10 mouse cellular contexts compared by ENCODE assay signal in the genomic region with DNA sequence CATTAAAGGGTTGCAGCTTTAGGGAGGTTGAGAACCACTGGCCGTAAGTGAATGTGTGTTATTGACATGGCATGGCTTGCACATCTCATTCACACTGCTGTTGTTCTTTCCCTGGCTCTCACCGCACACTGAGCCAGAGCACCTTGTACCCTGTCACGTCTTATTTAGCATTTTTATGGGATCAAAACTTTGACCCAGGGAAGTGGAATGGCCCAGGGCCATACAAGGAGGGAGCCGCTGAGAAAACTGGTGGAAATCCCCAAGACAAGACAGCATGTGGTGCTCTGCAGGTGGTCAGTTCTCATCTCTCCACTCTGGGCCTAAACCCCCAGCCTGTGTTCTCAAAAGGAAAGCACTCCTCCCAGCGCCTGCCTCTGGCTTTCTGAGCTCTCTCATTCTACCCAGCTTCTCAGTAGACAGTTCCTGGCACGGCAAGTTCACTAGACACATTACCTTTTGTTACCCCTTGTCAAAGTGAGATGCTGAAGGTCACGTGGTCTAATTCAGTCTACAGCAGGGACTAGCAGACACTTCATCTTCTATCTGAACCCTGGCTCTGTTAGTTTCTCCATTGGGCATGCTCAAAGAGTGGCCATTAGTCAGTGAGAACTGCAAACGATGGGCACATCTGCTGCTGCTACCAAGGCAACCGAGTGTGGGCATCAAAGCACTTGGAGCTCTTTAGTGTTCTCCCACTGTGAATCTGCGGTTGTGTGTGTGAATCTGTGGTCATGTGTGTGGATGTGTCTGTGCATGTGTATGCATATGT.
DNase-seq lines count a peak whose midpoint lies in the region; ATAC-seq and TF ChIP-seq lines count a peak whose summit lies in the region.
"Had no signal": no experiment of that assay in that cellular context is flagged by ENCODE, and none has a peak within 500 bp of the region (broad histone marks: within the 10 kb centered on the region; RNA-seq: fewer than 3 reads in every experiment).

No protein-coding gene starts in this region.

- H3K9me3 ChIP-seq in MEL (replicated peaks; ENCODE audit: insufficient read depth, low read length), result no peaks in the 10 kb centered on the region
- no peaks in the 10 kb centered on the region for H3K9me3 ChIP-seq in hindbrain, embryonic 16.5 days (ENCODE audit: control insufficient read depth, low read length)
- no peaks in the 10 kb centered on the region for H3K9me3 ChIP-seq in midbrain, embryonic 14.5 days (ENCODE audit: control insufficient read depth, low read length)
- H3K9me3 ChIP-seq: lung, embryonic 15.5 days had no signal

- H3K27ac ChIP-seq in MEL (ENCODE audit: control insufficient read depth, low read depth, low read length), result no peak overlapping the region
- H3K27ac ChIP-seq in hindbrain, embryonic 16.5 days (ENCODE audit: low read depth, low read length), result peak overlapping the region; percentile 57; the same call in 1 of the 2 replicates
- peak overlapping the region; percentile 41; the same call in 1 of the 2 replicates for H3K27ac ChIP-seq in midbrain, embryonic 14.5 days (replicated peaks; ENCODE audit: low read depth, low read length)
- H3K27ac ChIP-seq: lung, embryonic 15.5 days had no signal

- intact Hi-C loops in heart, postnatal 14 days (cut with DNase I), result no loop called here

- no peak for TF ChIP-seq EP300 in MEL (IDR thresholded peaks at IDR 0.05; ENCODE audit: low read depth in 1 of 2, low read length in 2 of 2)

- H3K27me3 ChIP-seq in MEL (ENCODE audit: control insufficient read depth in 1 of 2, insufficient read depth in 2 of 2, low read length in 2 of 2), result peaks cover 0 to 2% of the 10 kb centered on the region in 2 experiments; a peak in 2 of 4 replicates
- no peaks in the 10 kb centered on the region for H3K27me3 ChIP-seq in hindbrain, embryonic 16.5 days (replicated peaks; ENCODE audit: control insufficient read depth, insufficient read depth, low read length)
- no peaks in the 10 kb centered on the region for H3K27me3 ChIP-seq in midbrain, embryonic 14.5 days (ENCODE audit: control insufficient read depth, insufficient read depth, low read length)
- H3K27me3 ChIP-seq: lung, embryonic 15.5 days; Patski had no signal

- TF ChIP-seq RAD21 in MEL (IDR thresholded peaks at IDR 0.05; ENCODE audit: low read depth, low read length), result no peak

- H3K4me3 ChIP-seq in MEL (ENCODE audit: control insufficient read depth in 1 of 2, insufficient read depth in 1 of 2, low read depth in 2 of 2, low read length in 2 of 2), result no peak overlapping the region
- H3K4me3 ChIP-seq in hindbrain, embryonic 16.5 days (ENCODE audit: low read length), result no peak overlapping the region
- H3K4me3 ChIP-seq in midbrain, embryonic 14.5 days (replicated peaks; ENCODE audit: low read depth, low read length), result no peak overlapping the region
- H3K4me3 ChIP-seq: lung, embryonic 15.5 days had no signal

- WGBS in hindbrain, embryonic 16.5 days, result 21% methylated on average over 10 of the region's 10 CpGs
- WGBS in midbrain, embryonic 14.5 days, result 33% methylated on average over 10 of the region's 10 CpGs

- peaks cover 11 to 14% of the 10 kb centered on the region in 2 experiments; a peak in 3 of 4 replicates for H3K4me1 ChIP-seq in MEL (ENCODE audit: control insufficient read depth in 1 of 2, insufficient read depth in 2 of 2, low read length in 2 of 2)
- H3K4me1 ChIP-seq in hindbrain, embryonic 16.5 days (ENCODE audit: control insufficient read depth, insufficient read depth, low read depth, low read length), result peaks cover 25% of the 10 kb centered on the region
- peaks cover 16% of the 10 kb centered on the region; the same call in 1 of the 2 replicates for H3K4me1 ChIP-seq in midbrain, embryonic 14.5 days (ENCODE audit: control insufficient read depth, insufficient read depth, low read length)

- DNase-seq in embryo, embryonic 10.5 days (ENCODE audit: low spot score), result peak; percentile 33
- DNase-seq in embryo, embryonic 9.5 days (ENCODE audit: extremely low spot score), result no peak
- DNase-seq in MEL (ENCODE audit: low read depth, low spot score), result no peak
- DNase-seq in midbrain, embryonic 14.5 days, result peak; percentile 62
- no peak for DNase-seq in adrenal gland, adult 2 months
- DNase-seq in heart, postnatal 14 days, result no peak

- no peak for TF ChIP-seq POLR2A in MEL (IDR thresholded peaks at IDR 0.05; ENCODE audit: control insufficient read depth in 1 of 2, insufficient read depth in 1 of 2, low read depth in 1 of 2, low read length in 2 of 2, poor library complexity in 1 of 2)

- no peaks in the 10 kb centered on the region for H3K79me2 ChIP-seq in MEL (ENCODE audit: control insufficient read depth, insufficient read depth, low read length, poor library complexity)

- peak; percentile 86 for ATAC-seq in hindbrain, embryonic 16.5 days
- ATAC-seq in midbrain, embryonic 14.5 days (ENCODE audit: low FRiP score, low TSS enrichment), result peak; percentile 36
- ATAC-seq in megakaryocyte, adult 5-6 weeks (ENCODE audit: poor library complexity, severe bottlenecking), result no peak
- ATAC-seq: Patski had no signal

- no peak for TF ChIP-seq CTCF in MEL (IDR thresholded peaks at IDR 0.05 in 2 of 3, conservative IDR thresholded peaks at IDR 0.05 in 1 of 3; ENCODE audit: control insufficient read depth in 1 of 3, insufficient read depth in 1 of 3, low read depth in 2 of 3, low read length in 3 of 3, poor library complexity in 1 of 3, severe bottlenecking in 1 of 3)

- no peak overlapping the region for H3K9ac ChIP-seq in MEL (ENCODE audit: control insufficient read depth, low read depth, low read length, poor library complexity, severe bottlenecking)
- no peak overlapping the region for H3K9ac ChIP-seq in hindbrain, embryonic 16.5 days (ENCODE audit: low read depth, low read length)
- H3K9ac ChIP-seq in midbrain, embryonic 14.5 days (replicated peaks; ENCODE audit: low read length), result no peak overlapping the region
- H3K9ac ChIP-seq: lung, embryonic 15.5 days had no signal

- no peak overlapping the region for H3K4me2 ChIP-seq in hindbrain, embryonic 16.5 days (ENCODE audit: low read length)
- no peak overlapping the region for H3K4me2 ChIP-seq in midbrain, embryonic 14.5 days (ENCODE audit: low read length)
- H3K4me2 ChIP-seq: lung, embryonic 15.5 days had no signal

- H3K36me3 ChIP-seq in MEL (ENCODE audit: control insufficient read depth in 1 of 2, insufficient read depth in 2 of 2, low read length in 2 of 2), result peaks cover 0 to 7% of the 10 kb centered on the region in 2 experiments; a peak in 1 of 4 replicates
- no peaks in the 10 kb centered on the region for H3K36me3 ChIP-seq in hindbrain, embryonic 16.5 days (ENCODE audit: control insufficient read depth, insufficient read depth, low read length)
- H3K36me3 ChIP-seq in midbrain, embryonic 14.5 days (ENCODE audit: control insufficient read depth, insufficient read depth, low read length), result no peaks in the 10 kb centered on the region
- H3K36me3 ChIP-seq: lung, embryonic 15.5 days had no signal

TF ChIP-seq in MEL, 35 proteins besides CTCF, POLR2A, EP300 and RAD21:
- TF ChIP-seq USF1 (IDR thresholded peaks at IDR 0.05; ENCODE audit: low read depth, low read length) (peak; percentile 30; the same call in 1 of the 2 replicates), ETS1 (IDR thresholded peaks at IDR 0.05; ENCODE audit: low read depth, low read length) (no peak)

Comparison
In these comparisons a context has a peak if more than half of its experiments do, and no peak if none do; other contexts are left out.
1. DNase-seq: peak in embryo, embryonic 10.5 days (single experiment) and midbrain, embryonic 14.5 days (single experiment); none in embryo, embryonic 9.5 days (single experiment), MEL (single experiment), adrenal gland, adult 2 months (single experiment) and heart, postnatal 14 days (0 of 2).